In genomic region chr2:126706759-126707437, GRCm38 (mm10) we compare ENCODE assay signal across 8 mouse cellular contexts. TPM values are rescaled to one million over a fixed set of nuclear protein-coding genes. Genes with fewer than 3 reads are reported as not detected.
DNase-seq lines count a peak whose midpoint lies in the region; ATAC-seq and TF ChIP-seq lines count a peak whose summit lies in the region.

TSS of gene Usp8 (plus strand) at chr2:126707328.

- peak; percentile 100 for ATAC-seq in forebrain, embryonic 15.5 days (replicated peaks)
- peak; percentile 99 for ATAC-seq in neutrophil, adult 5-6 weeks (ENCODE audit: extremely low read depth, insufficient number of reproducible peaks, low FRiP score, poor library complexity, severe bottlenecking)

- no peaks in the 10 kb centered on the region for H3K36me3 ChIP-seq in ES-E14 (ENCODE audit: control insufficient read depth, insufficient read depth, low read length, poor library complexity, severe bottlenecking)
- H3K36me3 ChIP-seq in forebrain, embryonic 15.5 days, result no peaks in the 10 kb centered on the region

- H3K9me3 ChIP-seq in ES-E14 (ENCODE audit: control insufficient read depth, insufficient read depth, low read depth, low read length), result no peaks in the 10 kb centered on the region
- H3K9me3 ChIP-seq in forebrain, embryonic 15.5 days, result no peaks in the 10 kb centered on the region

- no peak for TF ChIP-seq CTCF in lung, adult 2 months (IDR thresholded peaks at IDR 0.05; ENCODE audit: insufficient read depth, low read length)

- in situ Hi-C loops in ES-E14 (cut with MboI; ENCODE audit: low sequenced_read_pairs in 2 of 2, unreplicated experiment in 2 of 2), result no loop called here

- no peak within 1 kb of the TSS for H3K27ac ChIP-seq in ES-E14 (ENCODE audit: insufficient read depth, low read depth, low read length, poor library complexity, severe bottlenecking)
- peak within 1 kb of the TSS; percentile 85 for H3K27ac ChIP-seq in forebrain, embryonic 15.5 days (replicated peaks)

- peaks cover 2% of the 10 kb centered on the region in 2 experiments; a peak in 2 of 4 replicates for H3K4me1 ChIP-seq in ES-E14 (ENCODE audit: control insufficient read depth in 2 of 2, insufficient read depth in 2 of 2, low read length in 2 of 2, poor library complexity in 1 of 2)
- H3K4me1 ChIP-seq in forebrain, embryonic 15.5 days, result peaks cover 18% of the 10 kb centered on the region
- peaks cover 6% of the 10 kb centered on the region for H3K4me1 ChIP-seq in lung, adult 2 months (ENCODE audit: control insufficient read depth, insufficient read depth, low read length)

- peak within 1 kb of the TSS; percentile 87 to 92 for H3K4me3 ChIP-seq in ES-E14 (ENCODE audit: insufficient read depth in 1 of 2, low read depth in 1 of 2, low read length in 2 of 2, poor library complexity in 1 of 2, severe bottlenecking in 1 of 2)
- peak within 1 kb of the TSS; percentile 88 for H3K4me3 ChIP-seq in forebrain, embryonic 15.5 days
- H3K4me3 ChIP-seq in lung, adult 2 months (replicated peaks; ENCODE audit: extremely low read depth, low read depth, low read length), result peak within 1 kb of the TSS; percentile 94

- TF ChIP-seq POLR2A in lung, adult 2 months (IDR thresholded peaks at IDR 0.05; ENCODE audit: borderline replicate concordance, extremely low read depth, low read depth, low read length), result peak; percentile 97

- peak; percentile 95 for DNase-seq in ES-E14 (ENCODE audit: low read depth, low spot score)
- DNase-seq in cerebellum, adult 11-12 months, result peak; percentile 98
- DNase-seq in heart, postnatal 25 days (ENCODE audit: low spot score), result peak; percentile 95
- DNase-seq in layer of hippocampus, adult 18-20 months (ENCODE audit: low spot score in 2 of 2), result peak; percentile 98 to 99
- peak; percentile 97 for DNase-seq in lung, adult 2 months
- peak; percentile 94 to 96 for DNase-seq in thymus, adult 18-20 months

- peak within 1 kb of the TSS; percentile 90 for H3K9ac ChIP-seq in ES-E14 (ENCODE audit: insufficient read depth, low read depth, low read length, poor library complexity, severe bottlenecking)
- peak within 1 kb of the TSS; percentile 88 for H3K9ac ChIP-seq in forebrain, embryonic 15.5 days (replicated peaks)

- intact Hi-C loops in heart, postnatal 25 days (cut with DNase I), result loop anchor here (2.0 kb wide), 1 partner anchor 32 kb away; no protein-coding TSS in a partner anchor

- peaks cover 13% of the 10 kb centered on the region; the same call in 1 of the 2 replicates for H3K27me3 ChIP-seq in forebrain, embryonic 15.5 days

- peak within 1 kb of the TSS; percentile 54 for H3K4me2 ChIP-seq in forebrain, embryonic 15.5 days (replicated peaks)

- WGBS in forebrain, embryonic 15.5 days, result 3% methylated on average over 46 of the region's 47 CpGs
- WGBS in lung, adult 2 months, result 2% methylated on average over 47 of the region's 47 CpGs

TF ChIP-seq in ES-E14, 5 proteins besides CTCF, POLR2A, EP300 and RAD21:
- TF ChIP-seq HCFC1 (IDR thresholded peaks at IDR 0.05; ENCODE audit: borderline replicate concordance, insufficient read depth, low read length) (peak; percentile 72), CHD2 (IDR thresholded peaks at IDR 0.05; ENCODE audit: low read depth, low read length) (no peak), MAFK (IDR thresholded peaks at IDR 0.05; ENCODE audit: insufficient read depth, low read depth, low read length) (no peak)

RNA-seq across cellular contexts. Expression of gene Usp8, which starts in this region (rescaled TPM):
- 30.5 and 34.6 TPM in 2 replicates for total RNA-seq in ES-E14 (2012; rRNA removed)
- polyA plus RNA-seq in forebrain, embryonic 15.5 days (2015; fragmentation: Nextera tagmentation; extraction: Ambion mirVana), result 28.2 and 28.6 TPM in 2 replicates
- total RNA-seq in heart, postnatal 25 days (2021), result 10 to 100 TPM; 27.9 to 28.4 TPM
- total RNA-seq in layer of hippocampus, adult 18-20 months (2021), result 10 to 100 TPM; 51.3 to 55.4 TPM
- polyA plus RNA-seq in lung, adult 2 months (2012; rRNA removed), result 22.9 and 23.9 TPM in 2 replicates
- 68.1 and 79.6 TPM in 2 replicates for total RNA-seq in neutrophil, adult 5-6 weeks (2017)
